Mouse (Mus musculus) hindbrain, embryonic 12.5 days (tissue): ENCODE data around the gene Dok7. TPM values are rescaled to one million over a fixed set of nuclear protein-coding genes. Genes with fewer than 3 reads are reported as not detected.

Experiments used
- ATAC-seq: fragments of 200-750 bp; cut with Nextera tagmentation; 2 replicates; pipeline ENCODE4 v1.8.0; 2017; ENCODE audit warnings: moderate TSS enrichment; ENCODE audit not compliant: low FRiP score
- H3K27ac ChIP-seq: fragments of 300-500 bp; sonication (generic); 2 replicates; pipeline ENCODE4 v1.5.1; 2016; ENCODE audit warnings: mild to moderate bottlenecking
- H3K27me3 ChIP-seq: fragments of 300-500 bp; sonication (generic); 2 replicates; pipeline ENCODE4 v1.6.1; 2016; ENCODE audit warnings: mild to moderate bottlenecking
- H3K36me3 ChIP-seq: fragments of 300-500 bp; sonication (generic); 2 replicates; pipeline ENCODE4 v1.6.1; 2016; ENCODE audit warnings: mild to moderate bottlenecking
- H3K4me1 ChIP-seq: fragments of 300-500 bp; sonication (generic); 2 replicates; pipeline ENCODE4 v1.6.1; 2016
- H3K4me2 ChIP-seq: fragments of 300-500 bp; sonication (generic); replicated peaks from 2 replicates; pipeline ENCODE4 v1.6.1; 2016; ENCODE audit warnings: mild to moderate bottlenecking
- H3K4me3 ChIP-seq: fragments of 300-500 bp; sonication (generic); 2 replicates; pipeline ENCODE4 v1.5.1; 2016; ENCODE audit warnings: mild to moderate bottlenecking
- H3K9ac ChIP-seq: fragments of 300-500 bp; sonication (generic); 2 replicates; pipeline ENCODE4 v1.6.1; 2016; ENCODE audit warnings: mild to moderate bottlenecking, moderate library complexity
- H3K9me3 ChIP-seq: fragments of 300-500 bp; sonication (generic); replicated peaks from 2 replicates; pipeline ENCODE4 v1.6.1; 2016; ENCODE audit warnings: mild to moderate bottlenecking
- WGBS: fragments of 180-500 bp; shearing (Covaris S2); methylation state at CpG from one replicate; pipeline ENCODE4 v1.1.7; 2016; 5-methylcytosine and 5-hydroxymethylcytosine counted together
- polyA plus RNA-seq: library from polyadenylated mRNA; unstranded; fragments of >200 nt; fragmentation: Nextera tagmentation; extraction: Ambion mirVana; gene quantifications from 2 replicates; pipeline ENCODE4 v1.2.1, GENCODE M21; 2016

The Dok7 gene
- polyA plus RNA-seq, 1 experiment from 2014 or later = 1.5 TPM

GRCm38 (mm10) chr5:35069841-35070240, 13.3 kb downstream of the Dok7 start:
- no peak overlapping the region for H3K4me3 ChIP-seq
- H3K27ac ChIP-seq = no peak overlapping the region
- H3K27me3 ChIP-seq = no peaks in the 10 kb centered on the region
- ATAC-seq = no peak
- no peaks in the 10 kb centered on the region for H3K9me3 ChIP-seq
- 83% methylated on average over 2 of the region's 2 CpGs for WGBS
- no peak overlapping the region for H3K4me2 ChIP-seq
- peaks cover 10% of the 10 kb centered on the region for H3K4me1 ChIP-seq
- no peaks in the 10 kb centered on the region for H3K36me3 ChIP-seq
- H3K9ac ChIP-seq = no peak overlapping the region

- peaks cover 10% of the 10 kb centered on the region for H3K4me1 ChIP-seq
- ATAC-seq = no peak
- no peak overlapping the region for H3K4me3 ChIP-seq
- H3K9me3 ChIP-seq = no peaks in the 10 kb centered on the region
- no peak overlapping the region for H3K27ac ChIP-seq
- H3K9ac ChIP-seq = no peak overlapping the region
- H3K36me3 ChIP-seq = no peaks in the 10 kb centered on the region
- H3K27me3 ChIP-seq = no peaks in the 10 kb centered on the region
- no peak overlapping the region for H3K4me2 ChIP-seq
- WGBS = 88% methylated on average over 8 of the region's 8 CpGs
Measured at GRCm38 (mm10) chr5:35070314-35070713, 13.7 kb downstream of the Dok7 start.

DNA sequence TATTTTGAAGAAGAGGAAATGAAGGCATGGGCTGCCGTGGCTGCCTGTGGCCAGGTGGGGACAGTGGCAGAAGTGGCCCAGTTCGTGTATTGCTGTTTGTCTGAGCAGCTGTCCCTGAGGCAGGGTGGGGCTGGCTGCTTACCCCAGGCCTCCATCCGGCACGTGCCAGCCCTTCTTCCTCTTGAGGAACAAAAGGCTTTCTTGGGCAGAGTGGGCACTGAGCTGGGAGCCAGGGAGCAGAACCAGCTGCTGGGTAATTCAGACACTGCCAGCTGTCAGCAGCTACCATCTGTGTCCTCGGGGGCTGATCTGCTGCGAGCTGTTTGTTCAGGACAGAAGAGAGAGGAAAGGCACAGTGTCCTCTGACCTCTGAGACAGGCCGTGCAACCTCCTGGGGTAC, 14.4 kb downstream of the Dok7 start:
- Histone ChIP-seq H3K27me3 (no peaks in the 10 kb centered on the region), H3K4me3 (no peak overlapping the region), H3K9ac (no peak overlapping the region), H3K4me1 (peaks cover 10% of the 10 kb centered on the region), H3K36me3 (no peaks in the 10 kb centered on the region), H3K9me3 (no peaks in the 10 kb centered on the region), H3K27ac (peak overlapping the region; percentile 62; the same call in 1 of the 2 replicates), H3K4me2 (no peak overlapping the region)
- ATAC-seq = peak; percentile 59
- WGBS = 35% methylated on average over 7 of the region's 7 CpGs

- H3K4me1 ChIP-seq = peaks cover 10% of the 10 kb centered on the region
- 96% methylated on average over 6 of the region's 6 CpGs for WGBS
- H3K9me3 ChIP-seq = no peaks in the 10 kb centered on the region
- H3K36me3 ChIP-seq = no peaks in the 10 kb centered on the region
- no peak overlapping the region for H3K4me3 ChIP-seq
- H3K4me2 ChIP-seq = no peak overlapping the region
- H3K27ac ChIP-seq = no peak overlapping the region
- H3K9ac ChIP-seq = no peak overlapping the region
- no peaks in the 10 kb centered on the region for H3K27me3 ChIP-seq
- no peak for ATAC-seq
Measured at GRCm38 (mm10) chr5:35071855-35072254, 15.3 kb downstream of the Dok7 start.

DNA sequence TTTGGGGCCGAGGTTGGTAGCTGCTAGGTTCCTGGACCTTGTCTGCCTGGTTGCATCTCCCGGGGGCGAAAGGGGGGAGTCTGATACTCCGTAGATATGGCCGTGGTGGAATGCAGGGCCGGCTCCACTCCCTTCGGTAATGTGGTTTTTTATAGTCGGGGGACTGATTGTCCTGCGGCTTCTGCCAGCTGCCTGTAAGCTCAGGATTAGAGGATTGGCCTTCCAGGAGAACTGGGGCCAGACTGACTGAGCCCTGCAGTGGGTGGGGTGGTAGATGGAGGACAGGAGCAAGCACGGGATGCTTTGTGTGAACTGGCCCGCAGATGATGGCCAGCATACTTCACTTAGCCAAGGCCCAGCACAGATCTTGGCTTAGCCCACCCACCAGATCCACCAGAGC, 16.7 kb downstream of the Dok7 start:
- 0 out of 2 replicates have a peak, but pooled peaks cover 3% of the 10 kb centered on the region for H3K27me3 ChIP-seq
- peaks cover 10% of the 10 kb centered on the region for H3K4me1 ChIP-seq
- H3K4me2 ChIP-seq = no peak overlapping the region
- H3K9me3 ChIP-seq = no peaks in the 10 kb centered on the region
- 82% methylated on average over 11 of the region's 11 CpGs for WGBS
- H3K27ac ChIP-seq = no peak overlapping the region
- ATAC-seq = no peak
- H3K36me3 ChIP-seq = no peaks in the 10 kb centered on the region
- no peak overlapping the region for H3K4me3 ChIP-seq
- H3K9ac ChIP-seq = no peak overlapping the region

DNA sequence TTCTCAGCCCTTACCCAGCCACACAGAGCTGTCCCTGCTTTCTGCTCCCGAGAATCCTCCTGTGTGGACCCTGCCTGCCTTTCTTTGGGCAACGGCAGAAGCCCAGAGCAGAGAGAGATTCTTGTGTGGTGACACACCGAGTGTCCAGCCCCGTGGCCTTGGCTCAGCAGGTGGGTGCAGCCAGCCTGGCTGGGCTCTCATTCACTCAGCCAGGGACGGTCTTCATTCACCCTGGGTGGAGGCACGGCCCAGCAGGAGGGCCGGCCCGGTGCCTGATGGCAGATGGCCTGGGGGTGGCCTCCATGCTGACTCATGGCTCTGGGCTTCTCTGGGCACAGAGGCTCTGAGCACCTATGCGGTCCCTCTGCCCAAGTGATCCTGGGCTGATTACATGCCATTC, 17.4 kb downstream of the Dok7 start:
- WGBS = 59% methylated on average over 9 of the region's 9 CpGs
- Histone ChIP-seq H3K27me3 (peaks cover 9% of the 10 kb centered on the region), H3K4me3 (no peak overlapping the region), H3K9me3 (no peaks in the 10 kb centered on the region), H3K36me3 (no peaks in the 10 kb centered on the region), H3K4me2 (no peak overlapping the region), H3K9ac (no peak overlapping the region), H3K27ac (no peak overlapping the region), H3K4me1 (peaks cover 10% of the 10 kb centered on the region)
- ATAC-seq = no peak

GRCm38 (mm10) chr5:35076369-35076768, 19.8 kb downstream of the Dok7 start:
- 92% methylated on average over 1 of the region's 1 CpGs for WGBS
- H3K27ac ChIP-seq = no peak overlapping the region
- no peaks in the 10 kb centered on the region for H3K9me3 ChIP-seq
- no peak for ATAC-seq
- peaks cover 15% of the 10 kb centered on the region for H3K4me1 ChIP-seq
- H3K4me3 ChIP-seq = no peak overlapping the region
- H3K9ac ChIP-seq = no peak overlapping the region
- H3K4me2 ChIP-seq = no peak overlapping the region
- peaks cover 23% of the 10 kb centered on the region for H3K27me3 ChIP-seq
- H3K36me3 ChIP-seq = no peaks in the 10 kb centered on the region

GRCm38 (mm10) chr5:35079101-35079500, 22.5 kb downstream of the Dok7 start:
- Histone ChIP-seq H3K9me3 (no peaks in the 10 kb centered on the region), H3K27ac (no peak overlapping the region), H3K9ac (no peak overlapping the region), H3K36me3 (no peaks in the 10 kb centered on the region), H3K4me1 (peaks cover 15% of the 10 kb centered on the region; the same call in 1 of the 2 replicates), H3K4me2 (0 out of 2 replicates have a peak overlapping the region, but pooled peaks have one; percentile 15), H3K27me3 (peaks cover 23% of the 10 kb centered on the region), H3K4me3 (no peak overlapping the region)
- ATAC-seq = no peak
- WGBS = 27% methylated on average over 18 of the region's 18 CpGs

DNA sequence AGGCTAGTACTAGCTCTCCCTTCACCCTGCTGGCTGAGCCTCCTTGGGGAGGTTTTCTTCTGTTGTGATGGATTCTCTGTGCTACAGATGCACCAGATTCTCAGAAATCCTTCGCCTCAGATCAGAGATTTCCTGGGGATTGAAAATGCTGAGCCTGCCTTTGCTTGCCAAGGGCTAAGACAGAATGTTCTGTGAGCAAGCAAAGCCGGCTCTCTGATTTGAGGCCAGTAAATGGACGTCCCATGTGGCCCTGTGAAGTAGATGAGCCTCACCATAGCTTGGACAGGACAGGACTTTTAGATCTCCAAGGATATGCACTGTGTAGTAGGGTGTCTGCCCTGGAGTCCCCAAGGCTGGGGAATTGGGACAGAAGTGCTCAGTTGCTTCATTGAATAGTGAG, 28.3 kb downstream of the Dok7 start:
- Histone ChIP-seq H3K4me2 (no peak overlapping the region), H3K9me3 (no peaks in the 10 kb centered on the region), H3K27me3 (peaks cover 6% of the 10 kb centered on the region), H3K4me3 (no peak overlapping the region), H3K9ac (no peak overlapping the region), H3K4me1 (peaks cover 5% of the 10 kb centered on the region; the same call in 1 of the 2 replicates), H3K27ac (no peak overlapping the region), H3K36me3 (no peaks in the 10 kb centered on the region)
- 76% methylated on average over 3 of the region's 3 CpGs for WGBS
- no peak for ATAC-seq

- Histone ChIP-seq H3K36me3 (peaks cover 26% of the 10 kb centered on the region), H3K27me3 (no peaks in the 10 kb centered on the region; the same call in 1 of the 2 replicates), H3K9me3 (no peaks in the 10 kb centered on the region), H3K4me1 (no peaks in the 10 kb centered on the region), H3K27ac (no peak overlapping the region), H3K4me2 (no peak overlapping the region), H3K9ac (no peak overlapping the region), H3K4me3 (no peak overlapping the region)
- WGBS = 69% methylated on average over 9 of the region's 9 CpGs
- ATAC-seq = no peak
Measured at GRCm38 (mm10) chr5:35088785-35089613, 32.4 kb downstream of the Dok7 start.

GRCm38 (mm10) chr5:35089614-35089963, 33.0 kb downstream of the Dok7 start:
- peaks cover 30% of the 10 kb centered on the region for H3K36me3 ChIP-seq
- 84% methylated on average over 5 of the region's 5 CpGs for WGBS
- H3K9ac ChIP-seq = no peak overlapping the region
- no peak overlapping the region for H3K27ac ChIP-seq
- no peak overlapping the region for H3K4me3 ChIP-seq
- H3K4me1 ChIP-seq = no peaks in the 10 kb centered on the region
- ATAC-seq = no peak
- no peaks in the 10 kb centered on the region; the same call in 1 of the 2 replicates for H3K27me3 ChIP-seq
- H3K9me3 ChIP-seq = no peaks in the 10 kb centered on the region
- H3K4me2 ChIP-seq = no peak overlapping the region

DNA sequence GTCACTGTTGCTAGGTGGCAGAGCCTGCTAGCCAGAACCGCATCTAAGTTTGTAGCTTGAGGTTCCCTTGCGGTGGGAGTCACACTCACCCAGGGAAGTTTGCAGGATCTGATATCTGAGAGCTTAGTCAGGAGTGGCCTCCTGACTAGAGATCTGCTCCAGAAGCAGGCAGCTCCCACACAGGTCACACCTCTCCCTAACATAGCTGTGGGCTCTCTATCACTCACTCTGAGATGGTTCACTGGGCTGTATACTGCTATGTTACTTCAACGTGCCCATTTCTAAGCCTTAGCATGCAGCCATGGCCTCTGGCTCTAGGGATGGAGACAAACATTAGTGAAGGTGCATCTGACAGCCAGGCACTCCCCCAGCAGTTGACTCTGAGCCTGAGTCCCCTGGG, 35.1 kb downstream of the Dok7 start:
- peaks cover 51% of the 10 kb centered on the region for H3K36me3 ChIP-seq
- H3K4me3 ChIP-seq = no peak overlapping the region
- H3K27ac ChIP-seq = no peak overlapping the region
- H3K4me2 ChIP-seq = no peak overlapping the region
- ATAC-seq = no peak
- H3K9ac ChIP-seq = no peak overlapping the region
- H3K27me3 ChIP-seq = no peaks in the 10 kb centered on the region
- H3K4me1 ChIP-seq = no peaks in the 10 kb centered on the region
- WGBS = 92% methylated on average over 3 of the region's 3 CpGs
- H3K9me3 ChIP-seq = no peaks in the 10 kb centered on the region

GRCm38 (mm10) chr5:35103086-35103485, 46.5 kb downstream of the Dok7 start:
- Histone ChIP-seq H3K27me3 (no peaks in the 10 kb centered on the region), H3K4me3 (no peak overlapping the region), H3K9ac (no peak overlapping the region), H3K36me3 (peaks cover 46% of the 10 kb centered on the region), H3K4me1 (peaks cover 24% of the 10 kb centered on the region), H3K4me2 (no peak overlapping the region), H3K27ac (no peak overlapping the region), H3K9me3 (no peaks in the 10 kb centered on the region)
- ATAC-seq = no peak
- WGBS = 88% methylated on average over 8 of the region's 8 CpGs
